Mouse (Mus musculus): ENCODE measurements around the gene Slamf6. TPM values are rescaled to one million over a fixed set of nuclear protein-coding genes. Genes with fewer than 3 reads are reported as not detected.

The Slamf6 gene
- polyA plus RNA-seq, 1 experiment from 2014 or later = 0.06 TPM

- Histone ChIP-seq H3K9ac (ENCODE audit: low read length) (no peak overlapping the region), H3K4me1 (replicated peaks; ENCODE audit: control insufficient read depth, insufficient read depth) (no peaks in the 10 kb centered on the region), H3K27ac (replicated peaks) (no peak overlapping the region), H3K9me3 (ENCODE audit: control insufficient read depth, low read length) (no peaks in the 10 kb centered on the region), H3K4me3 (ENCODE audit: low read depth, low read length) (no peak overlapping the region), H3K4me2 (replicated peaks; ENCODE audit: low read depth) (no peak overlapping the region), H3K27me3 (ENCODE audit: control insufficient read depth, insufficient read depth, low read length) (no peaks in the 10 kb centered on the region), H3K36me3 (ENCODE audit: control insufficient read depth, insufficient read depth, low read length) (no peaks in the 10 kb centered on the region)
- DNase-seq (ENCODE audit: low spot score) (no peak), ATAC-seq (ENCODE audit: low FRiP score, low TSS enrichment) (no peak)
- TF ChIP-seq EP300 (optimal IDR thresholded peaks at IDR 0.05) (no peak), CTCF (IDR thresholded peaks at IDR 0.05; ENCODE audit: low read depth) (no peak)
- WGBS = 77% methylated on average over 11 of the region's 11 CpGs
These were observed 77.8 kb downstream of the Slamf6 start for GRCm38 (mm10) chr1:171994918-171995715.

DNA sequence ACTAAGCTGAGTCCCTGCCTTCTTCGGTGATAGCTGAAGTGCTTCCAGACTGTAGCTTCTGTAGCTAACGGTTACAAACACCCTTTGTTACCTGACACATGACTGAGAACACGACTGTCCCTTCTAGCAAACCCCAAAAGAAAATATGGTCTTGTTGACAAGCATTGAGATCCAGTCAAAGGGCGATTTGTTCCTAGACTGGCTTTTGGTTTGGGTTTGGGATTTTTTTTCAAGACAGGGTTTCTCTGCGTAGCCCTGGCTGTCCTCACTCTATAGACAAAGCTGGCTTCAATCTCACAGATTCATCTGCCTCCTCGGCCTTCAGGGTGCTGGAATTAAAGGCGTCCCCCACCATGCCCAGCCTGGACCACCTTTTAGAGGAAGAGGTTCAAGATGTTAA is 79.4 kb downstream of the Slamf6 start:
- H3K9me3 ChIP-seq (ENCODE audit: control insufficient read depth, low read length) = no peaks in the 10 kb centered on the region
- H3K4me3 ChIP-seq (ENCODE audit: low read depth, low read length) = no peak overlapping the region
- no peaks in the 10 kb centered on the region for H3K27me3 ChIP-seq (ENCODE audit: control insufficient read depth, insufficient read depth, low read length)
- no peak for TF ChIP-seq EP300 (optimal IDR thresholded peaks at IDR 0.05)
- no peak for TF ChIP-seq CTCF (IDR thresholded peaks at IDR 0.05; ENCODE audit: low read depth)
- H3K27ac ChIP-seq (replicated peaks) = no peak overlapping the region
- 76% methylated on average over 7 of the region's 7 CpGs for WGBS
- H3K4me1 ChIP-seq (replicated peaks; ENCODE audit: control insufficient read depth, insufficient read depth) = no peaks in the 10 kb centered on the region
- no peaks in the 10 kb centered on the region for H3K36me3 ChIP-seq (ENCODE audit: control insufficient read depth, insufficient read depth, low read length)
- H3K9ac ChIP-seq (ENCODE audit: low read length) = no peak overlapping the region
- DNase-seq (ENCODE audit: low spot score) (no peak), ATAC-seq (ENCODE audit: low FRiP score, low TSS enrichment) (no peak)
- H3K4me2 ChIP-seq (replicated peaks; ENCODE audit: low read depth) = no peak overlapping the region

- Histone ChIP-seq H3K4me1 (replicated peaks; ENCODE audit: control insufficient read depth, insufficient read depth) (no peaks in the 10 kb centered on the region), H3K27me3 (ENCODE audit: control insufficient read depth, insufficient read depth, low read length) (no peaks in the 10 kb centered on the region), H3K4me2 (replicated peaks; ENCODE audit: low read depth) (no peak overlapping the region), H3K9ac (ENCODE audit: low read length) (no peak overlapping the region), H3K36me3 (ENCODE audit: control insufficient read depth, insufficient read depth, low read length) (no peaks in the 10 kb centered on the region; the same call in 1 of the 2 replicates), H3K9me3 (ENCODE audit: control insufficient read depth, low read length) (no peaks in the 10 kb centered on the region), H3K27ac (replicated peaks) (no peak overlapping the region), H3K4me3 (ENCODE audit: low read depth, low read length) (no peak overlapping the region)
- no peak for TF ChIP-seq CTCF (IDR thresholded peaks at IDR 0.05; ENCODE audit: low read depth)
- no peak for TF ChIP-seq EP300 (optimal IDR thresholded peaks at IDR 0.05)
- DNase-seq (ENCODE audit: low spot score) (no peak), ATAC-seq (ENCODE audit: low FRiP score, low TSS enrichment) (no peak)
- 87% methylated on average over 13 of the region's 13 CpGs for WGBS
These were observed 81.7 kb downstream of the Slamf6 start for GRCm38 (mm10) chr1:171998820-171999597.

DNA sequence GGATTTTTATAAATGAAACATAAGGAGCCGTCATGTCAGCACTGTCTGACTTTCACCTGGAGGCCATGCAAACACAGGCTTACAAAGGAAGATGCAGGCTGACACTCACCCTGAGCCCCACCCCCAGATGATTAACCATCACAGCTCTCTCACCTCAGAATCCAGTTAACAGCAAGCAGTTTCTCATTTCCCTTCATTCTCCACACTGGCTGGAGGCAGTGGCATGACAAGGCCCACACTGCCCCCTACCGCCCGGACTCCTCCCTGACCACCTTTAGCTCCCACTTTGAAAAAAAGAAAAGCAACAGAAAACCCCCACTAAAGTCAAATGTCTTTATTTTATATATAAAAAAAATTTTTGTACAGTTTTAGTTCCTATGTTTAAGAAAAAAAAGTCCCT is 83.3 kb downstream of the Slamf6 start:
- Histone ChIP-seq H3K27me3 (ENCODE audit: control insufficient read depth, insufficient read depth, low read length) (no peaks in the 10 kb centered on the region), H3K36me3 (ENCODE audit: control insufficient read depth, insufficient read depth, low read length) (no peaks in the 10 kb centered on the region; the same call in 1 of the 2 replicates), H3K9ac (ENCODE audit: low read length) (no peak overlapping the region), H3K27ac (replicated peaks) (no peak overlapping the region), H3K9me3 (ENCODE audit: control insufficient read depth, low read length) (no peaks in the 10 kb centered on the region), H3K4me3 (ENCODE audit: low read depth, low read length) (no peak overlapping the region), H3K4me1 (replicated peaks; ENCODE audit: control insufficient read depth, insufficient read depth) (no peaks in the 10 kb centered on the region), H3K4me2 (replicated peaks; ENCODE audit: low read depth) (no peak overlapping the region)
- 52% methylated on average over 3 of the region's 3 CpGs for WGBS
- peak; percentile 69 for DNase-seq (ENCODE audit: low spot score)
- ATAC-seq (ENCODE audit: low FRiP score, low TSS enrichment) = 0 out of 2 replicates have a peak, but pooled peaks have one; percentile 47
- TF ChIP-seq CTCF (IDR thresholded peaks at IDR 0.05; ENCODE audit: low read depth) (peak; percentile 70), EP300 (optimal IDR thresholded peaks at IDR 0.05) (no peak)

DNA sequence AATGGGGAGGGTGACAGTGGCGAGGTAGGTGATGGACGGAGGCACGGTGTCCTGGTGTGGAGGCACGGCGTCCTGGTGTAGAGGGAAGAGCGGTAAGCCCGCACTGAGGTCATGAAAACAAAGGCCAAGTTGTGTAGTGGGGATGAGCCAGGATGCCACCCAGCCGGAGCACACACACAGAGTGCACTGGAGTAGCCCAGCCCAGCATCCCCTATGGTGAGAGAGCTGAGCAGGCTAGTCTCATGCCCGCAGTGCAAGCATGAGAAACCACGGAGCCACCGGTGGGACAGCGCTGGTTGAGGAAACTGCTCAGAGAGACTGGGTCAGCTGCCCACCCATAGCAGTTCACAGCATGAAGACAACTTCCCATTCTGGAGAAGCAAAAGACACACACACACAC is 84.3 kb downstream of the Slamf6 start:
- Histone ChIP-seq H3K9me3 (ENCODE audit: control insufficient read depth, low read length) (no peaks in the 10 kb centered on the region), H3K4me3 (ENCODE audit: low read depth, low read length) (no peak overlapping the region), H3K27ac (replicated peaks) (no peak overlapping the region), H3K4me2 (replicated peaks; ENCODE audit: low read depth) (no peak overlapping the region), H3K9ac (ENCODE audit: low read length) (no peak overlapping the region), H3K27me3 (ENCODE audit: control insufficient read depth, insufficient read depth, low read length) (no peaks in the 10 kb centered on the region), H3K4me1 (replicated peaks; ENCODE audit: control insufficient read depth, insufficient read depth) (no peaks in the 10 kb centered on the region), H3K36me3 (ENCODE audit: control insufficient read depth, insufficient read depth, low read length) (peaks cover 4% of the 10 kb centered on the region; the same call in 1 of the 2 replicates)
- WGBS = 76% methylated on average over 12 of the region's 12 CpGs
- TF ChIP-seq CTCF (IDR thresholded peaks at IDR 0.05; ENCODE audit: low read depth) (no peak), EP300 (optimal IDR thresholded peaks at IDR 0.05) (no peak)
- no peak for DNase-seq (ENCODE audit: low spot score)
- no peak for ATAC-seq (ENCODE audit: low FRiP score, low TSS enrichment)

Other genes with a start within 250 kb of the Slamf6 start
- 2.6 and 2.9 TPM in 2 replicates for gene Cd48, start 235.5 kb upstream of the Slamf6 start, polyA plus RNA-seq (2015; fragmentation: Nextera tagmentation; extraction: Ambion mirVana)
- gene Slamf1, start 150.4 kb upstream of the Slamf6 start, polyA plus RNA-seq (2015; fragmentation: Nextera tagmentation; extraction: Ambion mirVana) = 0.05 and 0.06 TPM in 2 replicates
- gene Cd84, start 77.8 kb upstream of the Slamf6 start, polyA plus RNA-seq (2015; fragmentation: Nextera tagmentation; extraction: Ambion mirVana) = 1.5 and 1.8 TPM in 2 replicates
- not detected in 2 replicates for gene Gm10521, start 21.9 kb upstream of the Slamf6 start, polyA plus RNA-seq (2015; fragmentation: Nextera tagmentation; extraction: Ambion mirVana)
- 5.2 and 5.4 TPM in 2 replicates for gene Vangl2, start 110.9 kb downstream of the Slamf6 start, polyA plus RNA-seq (2015; fragmentation: Nextera tagmentation; extraction: Ambion mirVana)
- gene Nhlh1, start 140.1 kb downstream of the Slamf6 start, polyA plus RNA-seq (2015; fragmentation: Nextera tagmentation; extraction: Ambion mirVana) = not detected in 2 replicates
- gene Copa, start 165.0 kb downstream of the Slamf6 start, polyA plus RNA-seq (2015; fragmentation: Nextera tagmentation; extraction: Ambion mirVana) = 89.6 and 90.8 TPM in 2 replicates
- 79.3 and 84.2 TPM in 2 replicates for gene Ncstn, start 165.3 kb downstream of the Slamf6 start, polyA plus RNA-seq (2015; fragmentation: Nextera tagmentation; extraction: Ambion mirVana)
- 82.9 and 92.0 TPM in 2 replicates for gene Pex19, start 209.2 kb downstream of the Slamf6 start, polyA plus RNA-seq (2015; fragmentation: Nextera tagmentation; extraction: Ambion mirVana)
- 57.0 and 59.8 TPM in 2 replicates for gene Dcaf8, start 230.6 kb downstream of the Slamf6 start, polyA plus RNA-seq (2015; fragmentation: Nextera tagmentation; extraction: Ambion mirVana)